Mouse (Mus musculus) ZHBTc4 (cell line): ENCODE results near the gene 1110059G10Rik.

ENCODE experiments used
- DNase-seq: peaks from one replicate; pipeline ENCODE4 v3.0.0-alpha.2; 2011; ENCODE audit warnings: low read depth, low spot score

Gene 1110059G10Rik

DNA sequence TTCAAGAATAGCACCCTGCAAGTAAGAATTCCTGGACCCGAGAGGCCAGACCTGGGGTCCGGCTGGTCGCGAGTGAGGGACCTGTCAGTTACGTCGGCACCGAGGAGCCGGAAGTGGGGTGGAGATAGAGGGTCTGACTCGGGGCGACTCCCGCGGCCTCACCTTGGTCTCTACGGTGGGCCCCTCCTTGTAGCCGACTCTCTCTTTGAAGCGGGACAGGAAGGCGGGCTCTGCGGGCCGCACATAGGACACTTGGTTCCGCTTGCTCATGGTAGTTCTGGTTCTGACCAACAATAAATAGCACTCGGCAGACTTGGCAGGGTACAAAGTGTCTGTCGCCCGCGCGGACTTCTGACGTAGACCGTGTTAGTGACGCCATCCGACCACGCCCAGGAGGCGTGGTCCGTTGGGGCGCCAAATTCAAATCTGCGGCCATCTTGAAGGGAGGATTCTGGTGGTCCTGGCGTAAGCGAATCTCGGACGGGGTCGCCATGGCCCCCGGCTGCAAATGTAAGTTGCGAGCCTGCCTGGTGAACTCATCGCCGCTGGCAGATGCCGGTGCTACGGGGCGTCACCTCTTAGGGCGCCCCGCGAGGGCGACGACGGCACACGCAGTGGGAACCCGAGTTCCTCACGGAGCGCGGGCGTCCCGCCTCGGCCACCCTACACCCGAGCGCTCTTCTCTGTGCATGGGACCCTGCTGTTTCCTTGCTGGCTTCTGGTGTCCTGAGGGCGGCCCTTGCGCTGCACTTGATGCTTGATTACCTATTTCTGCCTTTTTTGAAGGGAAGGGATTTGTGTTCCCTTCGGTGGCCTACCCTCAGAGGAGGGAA lies at the start of gene 1110059G10Rik, which contains the start of gene Kif15:
Gene 1110059G10Rik (minus strand): TSS at position 358 of the 833 bp plus-strand sequence.
Gene Kif15 (plus strand): TSS at position 404 of the 833 bp plus-strand sequence.
- peak; percentile 98 for DNase-seq

DNA sequence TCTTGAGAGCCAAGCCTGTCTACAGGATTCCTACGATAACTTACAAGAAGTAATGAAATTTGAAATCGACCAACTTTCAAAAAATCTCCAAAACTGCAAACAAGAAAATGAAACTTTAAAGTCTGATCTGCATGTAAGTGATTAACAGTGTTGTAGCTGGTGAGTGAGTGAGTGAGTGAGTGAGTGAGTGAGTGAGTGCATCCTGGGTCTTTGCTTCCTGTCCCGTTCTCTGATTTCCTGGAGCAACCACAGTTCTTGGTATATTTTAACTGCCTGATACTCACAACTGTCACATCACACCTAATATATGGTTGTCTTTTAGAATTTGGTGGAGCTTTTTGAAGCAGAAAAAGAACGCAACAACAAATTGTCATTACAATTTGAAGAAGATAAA lies 48.4 kb upstream of the 1110059G10Rik start:
- DNase-seq = no peak

DNA sequence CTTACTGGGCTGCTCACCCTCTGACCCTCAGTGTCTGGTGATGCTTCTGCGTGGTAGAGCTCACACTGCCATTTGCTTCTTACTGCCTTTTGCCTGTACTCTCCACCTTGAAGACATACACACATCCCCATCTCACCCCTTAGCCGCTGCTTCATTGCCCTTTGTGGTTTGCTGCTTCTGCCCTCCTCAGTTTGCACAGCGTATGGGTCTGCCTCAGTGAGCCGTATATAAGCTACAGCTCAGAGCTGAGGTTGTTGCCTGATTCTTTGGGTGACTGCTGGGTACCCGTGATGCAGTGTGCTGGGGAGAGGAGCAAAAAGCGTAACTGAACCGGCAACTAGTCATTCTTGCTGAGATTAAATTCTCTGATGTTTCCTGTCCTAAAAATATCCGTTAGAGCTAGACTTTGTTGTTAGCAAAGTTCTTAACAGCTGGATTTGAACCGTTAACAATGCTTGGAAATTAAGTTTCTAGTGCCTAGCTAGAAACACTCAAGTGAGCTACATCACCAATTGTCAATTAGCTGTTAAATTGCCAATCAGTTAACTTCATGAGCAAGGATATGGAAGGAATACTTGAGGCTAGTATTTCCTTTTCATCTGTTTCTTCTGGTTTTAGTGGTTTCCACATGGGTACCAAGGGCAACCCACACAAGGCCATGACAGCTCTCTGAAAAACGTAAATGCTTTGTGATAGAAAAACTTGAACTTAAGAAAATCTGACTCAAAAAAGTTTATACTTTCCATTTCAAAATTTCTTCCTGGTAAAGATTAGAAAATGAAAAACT lies 47.8 kb upstream of the 1110059G10Rik start:
- DNase-seq = no peak

DNA sequence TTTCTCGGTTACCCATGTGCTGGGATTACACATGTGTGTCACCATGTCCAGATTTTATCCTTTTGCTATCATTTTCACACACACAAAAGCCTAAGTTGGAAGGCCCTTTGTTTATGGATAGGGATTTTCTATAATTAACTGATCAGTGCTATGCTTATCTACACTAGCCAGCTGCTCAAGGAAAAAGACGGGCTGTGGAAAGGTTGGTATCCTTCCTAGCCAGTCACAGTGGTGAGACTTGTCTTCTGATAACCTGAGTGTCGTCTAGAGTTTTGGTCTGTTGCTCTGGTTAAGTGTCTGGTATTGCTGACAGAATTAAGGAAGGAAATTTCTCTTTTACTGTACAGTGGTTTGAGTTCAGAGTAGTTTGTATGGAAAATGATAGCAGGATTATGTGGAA lies 21.9 kb downstream of the 1110059G10Rik start:
- DNase-seq = no peak

DNA sequence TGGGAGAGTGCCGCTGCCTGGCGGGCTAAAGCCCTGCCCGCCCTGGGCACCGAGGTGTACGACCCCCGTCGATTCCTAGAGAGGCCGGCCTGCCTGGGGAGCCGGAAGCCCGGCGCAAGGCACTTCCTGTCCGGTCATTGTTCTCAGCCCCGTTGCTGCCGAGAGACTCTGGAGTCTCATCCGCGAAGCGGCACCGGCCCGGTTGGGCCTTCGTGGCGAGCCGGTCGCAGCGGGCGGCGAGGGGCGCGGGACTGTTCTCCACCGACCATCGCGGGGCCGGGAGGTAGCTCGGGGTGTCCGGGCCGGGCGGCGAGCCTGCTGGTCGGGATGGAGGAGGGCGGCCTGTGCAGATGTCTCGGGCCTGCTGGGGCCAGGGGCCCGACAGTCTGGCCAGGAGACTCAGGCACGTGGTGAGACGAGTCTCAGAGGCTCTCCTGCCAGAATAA lies 27.8 kb downstream of the 1110059G10Rik start, which contains the start of gene Zfp105:
Gene Zfp105 (plus strand): TSS at position 137 of the 446 bp plus-strand sequence.
- peak; percentile 89 for DNase-seq

DNA sequence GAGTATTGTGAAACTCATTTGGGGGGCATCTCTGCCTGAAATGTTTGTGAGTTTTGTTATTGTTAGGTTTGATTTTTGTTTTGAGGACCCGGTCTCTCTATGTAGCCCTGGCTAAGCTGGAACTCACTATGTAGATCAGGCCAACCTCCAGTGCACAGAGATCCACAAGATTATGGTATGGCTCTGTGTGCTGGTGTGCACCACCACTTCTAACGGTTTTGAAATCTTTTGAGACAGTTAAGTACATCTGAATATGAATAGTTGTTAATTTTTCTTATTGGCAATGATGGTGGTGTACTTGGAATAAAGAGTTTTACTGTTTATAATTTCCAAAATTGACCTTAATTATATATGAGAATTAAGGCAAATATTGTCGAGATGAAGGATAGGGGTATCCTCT lies 28.4 kb downstream of the 1110059G10Rik start:
- no peak for DNase-seq

DNA sequence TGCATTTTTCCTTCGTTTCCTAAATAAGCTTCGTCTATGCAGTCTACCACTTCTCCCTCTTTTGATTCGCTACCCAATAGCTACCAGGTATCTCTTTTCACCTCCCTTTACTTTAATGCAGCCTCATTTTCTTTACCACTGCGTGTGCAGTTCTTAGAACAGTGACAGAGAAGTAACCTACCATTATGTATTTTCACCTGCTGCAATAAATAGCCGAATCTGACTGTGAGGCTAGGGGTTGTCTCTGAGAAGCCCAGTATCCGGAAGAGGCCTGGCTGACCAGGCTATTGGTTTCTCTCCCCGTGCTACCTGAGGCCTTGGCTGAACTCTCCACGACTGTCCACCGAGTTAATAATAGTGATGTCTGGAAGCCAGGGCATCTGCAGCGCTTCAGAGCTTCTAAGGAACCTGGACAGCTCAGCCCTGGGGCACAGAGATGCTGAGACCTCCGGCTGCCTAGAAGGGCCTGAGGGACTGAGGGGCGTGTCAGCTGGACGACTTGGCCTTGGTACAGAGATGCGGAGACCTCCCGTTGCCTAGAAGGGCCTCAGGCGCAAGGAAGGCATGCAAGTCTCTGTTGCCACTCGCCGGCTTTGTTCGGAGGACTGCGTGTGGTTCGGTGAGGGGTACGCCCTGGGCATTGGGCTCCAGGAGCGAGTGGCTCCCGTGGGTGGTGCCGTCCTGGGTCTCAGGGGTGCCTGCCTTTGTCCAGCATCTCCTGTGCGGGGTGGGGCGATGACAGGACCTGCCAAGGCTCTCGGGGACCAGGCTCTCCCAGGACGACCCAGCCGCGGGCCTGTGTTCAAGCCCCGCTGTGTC lies 47.9 kb downstream of the 1110059G10Rik start:
- DNase-seq = peak; percentile 92

DNA sequence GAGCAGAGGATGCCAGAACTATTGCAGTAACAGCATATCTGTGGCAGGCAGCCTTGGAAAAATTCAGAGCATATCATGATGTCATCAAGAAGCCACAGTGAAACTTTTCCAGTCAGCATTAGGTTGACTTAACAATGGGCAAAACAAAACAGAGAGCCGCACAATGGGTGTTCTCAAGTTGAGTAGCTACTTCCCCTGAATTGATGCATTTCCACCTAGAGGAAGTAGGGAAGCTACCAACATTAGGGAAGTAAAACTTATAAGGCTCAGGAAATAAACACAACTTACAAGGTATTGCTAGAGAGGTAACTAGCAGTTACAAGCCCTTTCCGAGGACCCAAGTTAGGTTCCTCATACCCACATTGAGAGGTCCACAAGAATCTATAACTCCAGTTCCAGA lies 49.8 kb downstream of the 1110059G10Rik start:
- no peak for DNase-seq
